Mouse (Mus musculus) liver, embryonic 14.5 days (tissue): ENCODE results near the gene Hk3. TPM values are rescaled to one million over a fixed set of nuclear protein-coding genes. Genes with fewer than 3 reads are reported as not detected.

ENCODE experiments used
- ATAC-seq: fragments of 200-750 bp; cut with Nextera tagmentation; 2 replicates; pipeline ENCODE4 v1.8.0; 2017; ENCODE audit warnings: moderate number of reproducible peaks, mild to moderate bottlenecking, moderate library complexity; ENCODE audit not compliant: insufficient read depth
- DNase-seq, 3 experiments: peaks; one replicate each; pipeline ENCODE4 v3.0.0-alpha.2; 2012 to 2013; ENCODE audit warnings: low read depth in 3 of 3, low spot score in 3 of 3
- H3K27ac ChIP-seq: fragments of 300-500 bp; sonication (generic); 2 replicates; pipeline ENCODE4 v1.5.1; 2014; ENCODE audit warnings: moderate library complexity, mild to moderate bottlenecking, control low read depth, inconsistent platforms
- H3K27me3 ChIP-seq: fragments of 300-500 bp; sonication (generic); 2 replicates; pipeline ENCODE4 v1.6.1; 2014; ENCODE audit warnings: mild to moderate bottlenecking, low read length, moderate library complexity; ENCODE audit not compliant: control insufficient read depth, insufficient read depth
- H3K36me3 ChIP-seq: fragments of 300-500 bp; sonication (generic); replicated peaks from 2 replicates; pipeline ENCODE4 v1.6.1; 2014; ENCODE audit warnings: low read depth; ENCODE audit not compliant: control insufficient read depth, insufficient read depth
- H3K4me1 ChIP-seq, 2 experiments: fragments of 200-500 bp in 1 of 2; fragments of 300-500 bp in 1 of 2; sonication (generic) in 1 of 2; replicated peaks; 2 replicates each; pipeline ENCODE4 v1.6.1; 2012 to 2014; ENCODE audit warnings: antibody characterized with exemption in 1 of 2, inconsistent platforms in 1 of 2, low read length in 1 of 2; ENCODE audit not compliant: control insufficient read depth in 2 of 2, insufficient read depth in 2 of 2
- H3K4me2 ChIP-seq: fragments of 300-500 bp; sonication (generic); 2 replicates; pipeline ENCODE4 v1.6.1; 2014; ENCODE audit warnings: low read depth, mild to moderate bottlenecking, control low read depth, moderate library complexity
- H3K4me3 ChIP-seq, 2 experiments: fragments of 200-500 bp in 1 of 2; fragments of 300-500 bp in 1 of 2; sonication (generic) in 1 of 2; 2 replicates each; pipeline ENCODE4 v1.5.1; 2012 to 2014; ENCODE audit warnings: low read depth in 2 of 2, low read length in 2 of 2, mild to moderate bottlenecking in 2 of 2, control low read depth in 1 of 2, inconsistent platforms in 1 of 2, moderate library complexity in 1 of 2; ENCODE audit not compliant: insufficient read depth in 1 of 2
- H3K9ac ChIP-seq: fragments of 300-500 bp; sonication (generic); replicated peaks from 2 replicates; pipeline ENCODE4 v1.6.1; 2014; ENCODE audit warnings: mild to moderate bottlenecking, control low read depth, moderate library complexity
- H3K9me3 ChIP-seq: fragments of 300-500 bp; sonication (generic); 2 replicates; pipeline ENCODE4 v1.6.1; 2016; ENCODE audit warnings: low read length, mixed read lengths; ENCODE audit not compliant: control insufficient read depth
- CTCF ChIP-seq: IDR thresholded peaks from 2 replicates; pipeline ENCODE4 v1.5.1; 2016; ENCODE audit warnings: antibody characterized with exemption, low read depth, control low read depth
- EP300 ChIP-seq: IDR thresholded peaks from 2 replicates; pipeline ENCODE4 v1.6.1; 2016; ENCODE audit warnings: antibody characterized with exemption, low read depth
- WGBS: fragments of 180-500 bp; shearing (Covaris S2); extraction: QIAGEN DNeasy Blood & Tissue Kit; methylation state at CpG from one replicate; pipeline ENCODE4 v1.1.7; 2014; ENCODE audit not compliant: insufficient replicate concordance; 5-methylcytosine and 5-hydroxymethylcytosine counted together
- polyA plus RNA-seq, 2 experiments: library from polyadenylated mRNA; depleted of rRNA in 1 of 2; stranded (reverse) in 1 of 2; unstranded in 1 of 2; fragments of >200 nt; fragmentation: Nextera tagmentation in 1 of 2; extraction: Ambion mirVana in 1 of 2; gene quantifications; 2 replicates each; pipeline versions ENCODE4 v1.2.1 to v1.2.3; 2012 to 2014

Hk3 gene
- polyA plus RNA-seq, 2 experiments = 3.3 to 3.9 TPM

DNA sequence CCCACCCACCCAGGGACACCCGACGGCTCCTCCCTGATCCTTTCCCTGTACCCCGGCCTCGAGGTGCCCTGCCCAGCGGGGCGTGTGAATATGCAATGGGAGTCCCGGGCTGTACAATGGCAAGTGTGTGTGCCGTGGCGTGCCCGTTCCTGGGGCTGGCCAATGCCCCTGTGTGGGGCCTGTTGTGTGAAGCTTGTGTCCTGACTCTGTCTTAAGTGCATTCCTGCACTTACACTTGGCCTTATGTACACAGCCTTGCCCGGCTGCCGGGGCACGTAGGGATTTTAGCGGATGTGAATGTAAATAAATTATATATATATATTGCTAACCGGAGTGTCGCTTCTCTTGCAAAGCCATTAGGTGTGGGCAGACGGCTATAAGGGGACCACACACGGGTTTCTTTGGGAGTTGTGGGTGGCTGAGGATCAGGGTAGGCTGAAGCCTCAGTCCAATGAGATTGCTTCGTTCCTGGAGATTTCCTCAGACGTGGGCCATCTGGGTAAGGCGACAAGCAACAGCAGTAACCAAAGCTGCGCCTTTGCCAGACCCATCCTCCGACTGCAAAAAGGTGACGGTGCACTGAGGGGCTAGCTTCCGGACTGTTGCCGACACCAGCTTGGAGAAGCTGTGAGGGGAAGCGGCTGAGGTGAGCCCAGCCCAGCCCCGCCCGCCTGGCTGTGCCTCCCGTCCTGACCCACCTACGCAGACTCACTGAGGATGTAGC lies 15.3 kb downstream of the Hk3 start:
- ATAC-seq = no peak
- no peak overlapping the region for H3K4me2 ChIP-seq

DNA sequence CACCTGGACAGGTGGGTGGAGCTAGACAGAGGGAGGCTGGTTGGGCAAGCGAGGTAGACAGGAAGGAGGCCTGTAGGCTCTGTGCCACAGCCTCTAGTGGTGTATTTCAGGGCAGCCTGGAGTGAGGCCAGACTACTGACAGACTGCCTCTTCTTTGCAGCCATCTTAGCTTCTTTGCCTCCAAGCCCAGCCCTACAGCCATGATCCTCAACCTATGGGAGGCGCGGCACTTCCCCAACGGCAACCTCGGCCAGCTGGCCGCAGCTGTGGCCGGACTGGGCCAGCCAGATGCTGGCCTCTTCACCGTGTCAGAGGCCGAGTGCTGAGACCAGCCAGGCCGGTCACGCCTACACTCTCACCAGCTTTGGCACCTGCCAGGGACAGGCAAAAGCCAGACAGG lies 16.5 kb downstream of the Hk3 start:
- ATAC-seq (no peak), DNase-seq (no peak)
- no peak for TF ChIP-seq CTCF
- no peak for TF ChIP-seq EP300
- Histone ChIP-seq H3K9ac (no peak overlapping the region), H3K36me3 (no peaks in the 10 kb centered on the region), H3K27me3 (no peaks in the 10 kb centered on the region), H3K27ac (no peak overlapping the region), H3K9me3 (no peaks in the 10 kb centered on the region), H3K4me2 (no peak overlapping the region), H3K4me1 (no peaks in the 10 kb centered on the region), H3K4me3 (no peak overlapping the region)
- 73% methylated on average over 11 of the region's 11 CpGs for WGBS

More for the DNA sequence above, 15.3 kb downstream of the Hk3 start:
- no peak for DNase-seq
- H3K4me1 ChIP-seq = no peaks in the 10 kb centered on the region
- no peaks in the 10 kb centered on the region for H3K9me3 ChIP-seq
- WGBS = 68% methylated on average over 31 of the region's 31 CpGs
- no peak overlapping the region for H3K4me3 ChIP-seq
- H3K36me3 ChIP-seq = no peaks in the 10 kb centered on the region
- H3K27me3 ChIP-seq = no peaks in the 10 kb centered on the region
- no peak overlapping the region for H3K9ac ChIP-seq
- TF ChIP-seq EP300 (no peak), CTCF (no peak)
- H3K27ac ChIP-seq = no peak overlapping the region

DNA sequence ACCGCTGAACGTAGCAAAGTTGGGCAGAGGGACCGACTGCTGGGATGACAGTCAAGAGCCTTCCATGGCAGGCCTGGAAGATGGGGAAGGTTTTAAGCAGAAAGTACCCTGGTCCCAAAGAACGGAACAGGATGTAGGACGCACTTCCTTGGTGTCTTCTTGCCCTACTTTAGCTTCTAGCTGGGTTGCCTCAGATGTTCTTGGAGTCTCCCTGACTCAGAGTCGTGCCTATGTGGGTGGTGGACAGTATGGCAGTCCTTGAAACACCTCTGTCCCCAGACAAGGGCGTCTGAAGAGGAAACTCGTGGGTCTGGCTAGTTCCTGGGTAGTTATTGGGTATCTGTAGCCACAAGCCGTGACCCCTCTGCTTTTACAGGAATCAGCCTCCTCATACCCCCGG lies 19.1 kb downstream of the Hk3 start:
- Histone ChIP-seq H3K4me1 (no peaks in the 10 kb centered on the region), H3K27ac (no peak overlapping the region), H3K36me3 (no peaks in the 10 kb centered on the region), H3K4me3 (no peak overlapping the region), H3K4me2 (no peak overlapping the region), H3K9ac (no peak overlapping the region), H3K9me3 (no peaks in the 10 kb centered on the region), H3K27me3 (no peaks in the 10 kb centered on the region)
- WGBS = 38% methylated on average over 10 of the region's 10 CpGs
- no peak for TF ChIP-seq EP300
- no peak for TF ChIP-seq CTCF
- DNase-seq (no peak), ATAC-seq (no peak)

DNA sequence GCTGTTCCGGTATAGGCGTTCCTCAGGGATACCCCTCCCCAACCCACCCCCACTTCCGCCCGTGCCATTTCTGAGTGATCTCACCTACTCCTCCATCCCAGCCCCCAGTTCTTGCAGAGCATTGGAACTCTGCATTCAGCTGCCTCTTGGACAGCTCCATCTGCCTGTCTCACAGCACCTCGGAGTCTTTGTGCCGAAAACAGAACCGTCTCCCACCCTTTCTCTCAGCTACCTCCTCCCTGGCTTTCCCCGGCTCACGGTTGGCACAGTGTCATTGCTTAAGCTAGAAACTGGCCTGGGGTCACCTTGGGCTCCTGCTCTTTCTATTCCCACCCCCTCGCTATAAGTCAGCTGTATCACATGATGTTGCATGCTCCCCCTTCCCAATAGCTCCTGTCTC lies 20.8 kb downstream of the Hk3 start:
- DNase-seq (no peak), ATAC-seq (no peak)
- H3K27me3 ChIP-seq = no peaks in the 10 kb centered on the region
- no peaks in the 10 kb centered on the region for H3K36me3 ChIP-seq
- H3K9ac ChIP-seq = no peak overlapping the region
- WGBS = 76% methylated on average over 10 of the region's 10 CpGs
- no peaks in the 10 kb centered on the region for H3K9me3 ChIP-seq
- TF ChIP-seq EP300 (no peak), CTCF (no peak)
- H3K4me2 ChIP-seq = no peak overlapping the region
- H3K27ac ChIP-seq = no peak overlapping the region
- no peak overlapping the region for H3K4me3 ChIP-seq
- no peaks in the 10 kb centered on the region for H3K4me1 ChIP-seq

DNA sequence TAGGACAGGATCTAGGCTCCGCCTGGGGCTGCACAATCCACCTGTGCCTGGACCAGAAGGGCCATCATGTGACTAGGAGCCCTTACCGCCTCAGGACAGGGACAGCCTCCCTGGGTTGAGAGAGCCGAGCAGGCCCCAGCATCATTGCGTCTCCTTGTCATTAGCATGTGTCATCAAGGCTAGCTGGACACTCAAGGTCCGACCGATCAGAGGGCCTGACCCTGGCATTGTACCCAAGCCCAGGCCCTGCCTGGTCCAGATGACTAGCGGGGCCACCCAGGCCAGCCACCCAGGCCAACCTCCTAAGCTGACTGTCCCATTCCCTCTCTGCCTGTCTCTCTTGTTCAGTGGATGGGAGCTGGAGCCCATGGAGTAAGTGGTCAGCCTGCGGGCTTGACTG lies 23.6 kb downstream of the Hk3 start:
- DNase-seq (no peak), ATAC-seq (no peak)
- no peaks in the 10 kb centered on the region for H3K4me1 ChIP-seq
- WGBS = 80% methylated on average over 8 of the region's 8 CpGs
- H3K9ac ChIP-seq = no peak overlapping the region
- H3K27me3 ChIP-seq = no peaks in the 10 kb centered on the region
- no peaks in the 10 kb centered on the region for H3K9me3 ChIP-seq
- no peak overlapping the region for H3K27ac ChIP-seq
- TF ChIP-seq CTCF (no peak), EP300 (no peak)
- H3K36me3 ChIP-seq = no peaks in the 10 kb centered on the region
- no peak overlapping the region for H3K4me2 ChIP-seq
- H3K4me3 ChIP-seq = no peak overlapping the region
